ENCODE assay signal across 33 mouse cellular contexts in genomic region chr13:117801061-117801460, GRCm38 (mm10).
DNase-seq lines count a peak whose midpoint lies in the region; ATAC-seq and TF ChIP-seq lines count a peak whose summit lies in the region.
"Had no signal": no experiment of that assay in that cellular context is flagged by ENCODE, and none has a peak within 500 bp of the region (broad histone marks: within the 10 kb centered on the region; RNA-seq: fewer than 3 reads in every experiment).

No protein-coding gene starts in this region.

- intact Hi-C loops in heart, adult 2 months (cut with DNase I), result loop anchor here (10.0 kb wide), 2 partner anchors 136 to 196 kb away; partner anchors contain the start of gene Hcn1
- intact Hi-C loops in gastrocnemius, postnatal 36 days (cut with DNase I), result no loop called here

- peak; percentile 49 for TF ChIP-seq CTCF in heart, adult 2 months (IDR thresholded peaks at IDR 0.05)
- peak; percentile 8; the same call in 1 of the 2 replicates for TF ChIP-seq CTCF in midbrain, postnatal 0 days (IDR thresholded peaks at IDR 0.05)

- no peak overlapping the region for H3K4me3 ChIP-seq in heart, adult 2 months
- no peak overlapping the region for H3K4me3 ChIP-seq in midbrain, postnatal 0 days (ENCODE audit: low read depth, low read length)
- no peak overlapping the region for H3K4me3 ChIP-seq in midbrain, embryonic 16.5 days (ENCODE audit: low read depth, low read length)
- H3K4me3 ChIP-seq in forebrain, embryonic 14.5 days (ENCODE audit: low read depth, low read length), result no peak overlapping the region
- H3K4me3 ChIP-seq: embryonic facial prominence, embryonic 13.5 days; heart, embryonic 12.5 days; megakaryocyte, embryonic 14.5 days; midbrain, embryonic 13.5 days had no signal

- DNase-seq in heart, adult 2 months, result no peak
- no peak for DNase-seq in heart, adult 9 months (ENCODE audit: low spot score in 2 of 2)
- DNase-seq in midbrain, postnatal 0 days (ENCODE audit: low spot score), result no peak
- DNase-seq in adipocyte (ENCODE audit: low spot score), result peak; percentile 36
- DNase-seq in forebrain, embryonic 14.5 days (ENCODE audit: low spot score), result no peak
- DNase-seq in gastrocnemius, postnatal 36 days, result no peak
- DNase-seq: adrenal gland, postnatal 25 days; cerebellum, adult 11-12 months; cerebellum, adult 9-11 months; forebrain, postnatal 0 days; gastrocnemius, postnatal 14 days; heart, adult 11 months; heart, postnatal 4 days; kidney, adult 9 months; kidney, postnatal 10 days; layer of hippocampus, adult 9-11 months; left cerebral cortex, postnatal 4 days; lung, embryonic 14.5 days; lung, postnatal 36 days; right cerebral cortex, adult 18-20 months; right cerebral cortex, postnatal 4 days; thymus, adult 18-20 months; thymus, postnatal 36 days had no signal

- TF ChIP-seq EP300 in heart, adult 2 months (IDR thresholded peaks at IDR 0.05; ENCODE audit: insufficient read depth, low read depth, low read length), result no peak

- no peak overlapping the region for H3K4me2 ChIP-seq in midbrain, postnatal 0 days (ENCODE audit: low read depth, low read length, poor library complexity, severe bottlenecking)
- no peak overlapping the region for H3K4me2 ChIP-seq in midbrain, embryonic 16.5 days (ENCODE audit: low read length)
- H3K4me2 ChIP-seq in forebrain, embryonic 14.5 days (ENCODE audit: low read length), result no peak overlapping the region
- H3K4me2 ChIP-seq: embryonic facial prominence, embryonic 13.5 days; heart, embryonic 12.5 days; hindbrain, embryonic 14.5 days; lung, embryonic 14.5 days; midbrain, embryonic 13.5 days had no signal

- no peak for ATAC-seq in midbrain, postnatal 0 days (ENCODE audit: low FRiP score)
- no peak for ATAC-seq in midbrain, embryonic 16.5 days
- ATAC-seq in forebrain, embryonic 14.5 days, result no peak
- ATAC-seq: forebrain, postnatal 0 days; intestine, postnatal 0 days; midbrain, embryonic 13.5 days had no signal

- no peaks in the 10 kb centered on the region for H3K27me3 ChIP-seq in heart, adult 2 months (ENCODE audit: control insufficient read depth, insufficient read depth, low read length)
- H3K27me3 ChIP-seq in midbrain, postnatal 0 days (ENCODE audit: insufficient read depth, low read length), result no peaks in the 10 kb centered on the region
- no peaks in the 10 kb centered on the region for H3K27me3 ChIP-seq in midbrain, embryonic 16.5 days (ENCODE audit: control insufficient read depth, insufficient read depth, low read depth, low read length)
- no peaks in the 10 kb centered on the region for H3K27me3 ChIP-seq in forebrain, embryonic 14.5 days (replicated peaks; ENCODE audit: control insufficient read depth, insufficient read depth, low read length)
- H3K27me3 ChIP-seq: embryonic facial prominence, embryonic 13.5 days; heart, embryonic 12.5 days; megakaryocyte, embryonic 14.5 days; midbrain, embryonic 13.5 days had no signal

- no peak overlapping the region for H3K9ac ChIP-seq in heart, adult 2 months (ENCODE audit: low read depth, low read length)
- no peak overlapping the region for H3K9ac ChIP-seq in midbrain, postnatal 0 days (replicated peaks; ENCODE audit: low read length, poor library complexity, severe bottlenecking)
- no peak overlapping the region for H3K9ac ChIP-seq in midbrain, embryonic 16.5 days (ENCODE audit: low read depth, low read length)
- H3K9ac ChIP-seq in forebrain, embryonic 14.5 days (ENCODE audit: low read length), result no peak overlapping the region
- H3K9ac ChIP-seq: embryonic facial prominence, embryonic 13.5 days; forebrain, postnatal 0 days; heart, embryonic 12.5 days; hindbrain, embryonic 14.5 days; liver, embryonic 14.5 days; lung, embryonic 14.5 days; midbrain, embryonic 13.5 days had no signal

- H3K79me2 ChIP-seq in heart, adult 2 months (replicated peaks; ENCODE audit: control insufficient read depth, insufficient read depth, low read length), result no peaks in the 10 kb centered on the region

- no peaks in the 10 kb centered on the region for H3K9me3 ChIP-seq in midbrain, postnatal 0 days (ENCODE audit: low read length)
- H3K9me3 ChIP-seq in midbrain, embryonic 16.5 days (replicated peaks; ENCODE audit: control insufficient read depth, low read length, poor library complexity, severe bottlenecking), result no peaks in the 10 kb centered on the region
- no peaks in the 10 kb centered on the region for H3K9me3 ChIP-seq in forebrain, embryonic 14.5 days (replicated peaks; ENCODE audit: control insufficient read depth, low read length)
- H3K9me3 ChIP-seq: embryonic facial prominence, embryonic 13.5 days; G1E; heart, embryonic 12.5 days; megakaryocyte, embryonic 14.5 days; midbrain, embryonic 13.5 days had no signal

- no peak overlapping the region for H3K27ac ChIP-seq in heart, adult 2 months
- no peak overlapping the region for H3K27ac ChIP-seq in midbrain, postnatal 0 days (ENCODE audit: low read depth, low read length)
- H3K27ac ChIP-seq in midbrain, embryonic 16.5 days (ENCODE audit: low read length), result no peak overlapping the region
- no peak overlapping the region for H3K27ac ChIP-seq in forebrain, embryonic 14.5 days (ENCODE audit: low read depth, low read length)
- H3K27ac ChIP-seq: embryonic facial prominence, embryonic 13.5 days; hindbrain, embryonic 14.5 days; liver, embryonic 14.5 days; midbrain, embryonic 13.5 days; stomach, postnatal 0 days had no signal

- H3K36me3 ChIP-seq in heart, adult 2 months (ENCODE audit: control insufficient read depth, insufficient read depth, low read length), result no peaks in the 10 kb centered on the region
- H3K36me3 ChIP-seq in midbrain, postnatal 0 days (ENCODE audit: insufficient read depth, low read length), result no peaks in the 10 kb centered on the region
- H3K36me3 ChIP-seq in midbrain, embryonic 16.5 days (ENCODE audit: control insufficient read depth, insufficient read depth, low read length), result no peaks in the 10 kb centered on the region
- no peaks in the 10 kb centered on the region for H3K36me3 ChIP-seq in forebrain, embryonic 14.5 days (ENCODE audit: control insufficient read depth, insufficient read depth, low read length)
- H3K36me3 ChIP-seq: embryonic facial prominence, embryonic 13.5 days; G1E; heart, embryonic 12.5 days; midbrain, embryonic 13.5 days had no signal

- H3K4me1 ChIP-seq in heart, adult 2 months (ENCODE audit: control insufficient read depth, insufficient read depth, low read length), result no peaks in the 10 kb centered on the region
- H3K4me1 ChIP-seq in midbrain, postnatal 0 days (ENCODE audit: insufficient read depth, low read length), result no peaks in the 10 kb centered on the region
- no peaks in the 10 kb centered on the region for H3K4me1 ChIP-seq in midbrain, embryonic 16.5 days (ENCODE audit: control insufficient read depth, insufficient read depth, low read length)
- no peaks in the 10 kb centered on the region for H3K4me1 ChIP-seq in forebrain, embryonic 14.5 days (ENCODE audit: control insufficient read depth, insufficient read depth, low read length)
- H3K4me1 ChIP-seq: embryonic facial prominence, embryonic 13.5 days; heart, embryonic 12.5 days; megakaryocyte, embryonic 14.5 days; midbrain, embryonic 13.5 days had no signal

- TF ChIP-seq POLR2A in heart, adult 2 months (IDR thresholded peaks at IDR 0.05; ENCODE audit: insufficient read depth, low read depth, low read length), result no peak
